Mouse (Mus musculus) A20 (cell line): ENCODE measurements around the gene Rad51b.

Source experiments
- DNase-seq: peaks from one replicate; pipeline ENCODE4 v3.0.0-alpha.2; 2011; ENCODE audit warnings: low read depth, low spot score

Gene Rad51b

DNA sequence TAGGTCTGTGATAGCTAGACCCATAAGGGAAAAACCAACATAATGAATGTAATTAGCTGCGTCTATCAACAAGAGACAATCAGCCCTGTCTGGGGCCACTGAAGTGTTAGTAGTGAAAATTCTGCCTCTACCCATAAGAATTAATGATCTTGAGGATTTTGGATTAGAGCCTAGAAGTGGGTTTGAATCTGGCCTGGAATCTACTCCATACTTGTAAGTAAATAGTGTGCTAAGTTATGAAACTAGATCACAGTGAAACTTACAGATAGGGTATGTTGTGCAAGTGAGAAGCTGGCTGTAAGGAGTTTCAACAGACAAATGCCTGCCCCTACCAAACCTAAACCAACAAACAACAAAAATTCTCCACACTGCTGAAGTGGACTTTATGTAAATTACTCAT lies 83.1 kb downstream of the Rad51b start:
- no peak for DNase-seq

GRCm38 (mm10) chr12:79381489-79381888 lies 84.4 kb downstream of the Rad51b start:
- DNase-seq, result no peak

DNA sequence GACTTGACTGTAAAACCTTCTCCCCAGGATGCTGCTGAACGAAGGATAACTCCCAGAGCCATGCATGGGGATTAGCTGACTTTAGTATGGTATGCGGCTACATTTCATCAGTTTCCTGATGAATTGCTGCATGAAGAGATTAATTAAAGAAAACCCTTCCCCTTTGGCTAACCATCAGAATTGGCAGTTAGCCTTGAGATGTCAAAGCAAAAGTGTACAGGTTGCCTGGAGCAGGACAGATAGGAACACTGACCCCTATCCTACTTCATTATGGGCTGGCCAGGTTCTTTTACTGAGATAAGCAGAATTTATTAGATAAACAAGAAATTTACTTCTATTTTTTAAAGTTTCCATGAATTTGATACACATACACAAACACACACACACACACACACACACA lies 85.3 kb downstream of the Rad51b start:
- no peak for DNase-seq

DNA sequence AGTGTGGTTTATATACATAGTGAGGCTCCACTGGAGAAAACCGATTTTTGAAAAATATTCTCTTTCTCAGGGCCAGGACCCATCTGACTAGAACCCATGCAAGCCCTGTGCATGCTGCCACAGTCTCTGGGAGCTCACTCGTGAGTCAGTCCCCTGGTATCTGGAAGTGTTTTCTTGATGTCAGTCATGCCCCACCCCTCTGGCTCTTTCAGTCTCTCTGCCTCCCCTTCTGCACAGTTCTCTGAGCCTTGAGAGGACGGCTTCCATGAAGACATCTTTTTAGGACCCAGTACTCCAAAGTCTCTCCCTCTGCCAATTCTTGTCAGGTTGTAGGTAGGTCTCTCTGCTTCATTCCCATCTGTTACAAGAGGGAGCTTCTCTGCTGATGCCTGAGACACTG lies 86.5 kb downstream of the Rad51b start:
- DNase-seq, result no peak

DNA sequence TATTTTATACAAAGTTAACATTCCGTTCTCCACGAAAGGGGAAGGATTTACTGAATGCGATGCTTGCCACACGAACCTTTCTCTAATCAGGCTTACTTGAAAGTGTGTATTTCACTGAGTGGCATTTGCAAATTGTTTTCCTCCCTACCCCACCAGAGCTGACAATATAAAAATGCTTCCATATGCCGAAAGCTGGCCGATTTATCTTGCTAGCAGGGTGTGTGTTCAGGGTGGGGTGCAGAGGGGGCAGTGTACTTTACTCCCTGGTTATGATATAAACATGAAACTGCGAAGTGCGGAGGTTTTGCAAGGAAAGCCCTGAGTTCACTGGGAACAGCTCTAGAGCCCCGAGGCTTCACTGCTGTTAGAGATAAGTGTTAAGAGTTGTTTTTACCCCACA lies 87.7 kb downstream of the Rad51b start:
- no peak for DNase-seq

GRCm38 (mm10) chr12:79385199-79385598 lies 88.1 kb downstream of the Rad51b start:
- DNase-seq, result no peak

- no peak for DNase-seq
These were observed 90.8 kb downstream of the Rad51b start for GRCm38 (mm10) chr12:79387886-79388285.

GRCm38 (mm10) chr12:79389251-79389650 lies 92.2 kb downstream of the Rad51b start:
- DNase-seq, result no peak

DNA sequence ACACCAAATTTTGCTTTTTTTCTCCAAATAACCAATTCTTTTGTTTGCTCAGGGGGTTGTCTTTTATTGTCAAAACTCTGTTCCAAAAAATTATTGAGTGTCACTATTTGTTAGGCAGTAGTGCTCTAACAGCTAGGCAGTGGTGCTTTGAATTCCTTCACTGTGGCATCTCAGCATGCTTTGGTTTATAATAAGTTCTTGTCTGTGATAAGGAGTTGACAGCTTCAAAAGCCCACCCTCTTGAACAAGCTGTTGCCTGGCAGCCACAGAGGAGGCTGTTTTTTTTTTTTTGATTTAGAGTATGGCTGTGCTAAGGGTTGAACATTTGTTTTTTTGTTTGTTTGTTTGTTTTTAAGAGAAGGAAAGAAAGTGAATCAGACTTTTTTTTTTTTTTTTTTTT lies 92.9 kb downstream of the Rad51b start:
- no peak for DNase-seq

GRCm38 (mm10) chr12:79393636-79394035 lies 96.6 kb downstream of the Rad51b start:
- DNase-seq, result peak; percentile 67

DNA sequence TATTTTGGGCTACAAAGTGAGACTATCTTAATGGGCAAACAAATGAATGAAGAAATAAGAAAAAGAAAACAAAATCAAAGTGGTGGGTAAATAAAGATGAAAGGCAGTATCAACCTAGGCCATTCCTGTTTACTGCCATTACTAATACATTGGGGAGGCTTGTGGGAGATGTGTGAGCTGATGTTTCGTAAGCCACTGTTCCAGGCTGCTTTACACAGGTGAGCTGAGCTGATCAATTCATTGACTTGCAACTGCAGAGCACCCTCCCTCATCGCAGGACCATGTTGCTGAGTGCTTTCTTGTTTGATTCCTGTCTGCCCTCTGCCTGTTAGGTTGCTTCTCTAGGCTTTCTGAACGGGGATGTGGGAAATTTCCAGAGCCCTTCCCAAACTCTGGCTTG lies 106.9 kb downstream of the Rad51b start:
- no peak for DNase-seq

GRCm38 (mm10) chr12:79404494-79404893 lies 107.4 kb downstream of the Rad51b start:
- no peak for DNase-seq

- no peak for DNase-seq
These were observed 111.6 kb downstream of the Rad51b start for GRCm38 (mm10) chr12:79408677-79409076.

GRCm38 (mm10) chr12:79409126-79409860 lies 112.2 kb downstream of the Rad51b start:
- DNase-seq, result no peak

- no peak for DNase-seq
These were observed 115.9 kb downstream of the Rad51b start for GRCm38 (mm10) chr12:79412894-79413507.

- no peak for DNase-seq
These were observed 120.3 kb downstream of the Rad51b start for GRCm38 (mm10) chr12:79417360-79417759.

GRCm38 (mm10) chr12:79420605-79421004 lies 123.5 kb downstream of the Rad51b start:
- DNase-seq, result no peak

GRCm38 (mm10) chr12:79429507-79430291 lies 132.6 kb downstream of the Rad51b start:
- no peak for DNase-seq

DNA sequence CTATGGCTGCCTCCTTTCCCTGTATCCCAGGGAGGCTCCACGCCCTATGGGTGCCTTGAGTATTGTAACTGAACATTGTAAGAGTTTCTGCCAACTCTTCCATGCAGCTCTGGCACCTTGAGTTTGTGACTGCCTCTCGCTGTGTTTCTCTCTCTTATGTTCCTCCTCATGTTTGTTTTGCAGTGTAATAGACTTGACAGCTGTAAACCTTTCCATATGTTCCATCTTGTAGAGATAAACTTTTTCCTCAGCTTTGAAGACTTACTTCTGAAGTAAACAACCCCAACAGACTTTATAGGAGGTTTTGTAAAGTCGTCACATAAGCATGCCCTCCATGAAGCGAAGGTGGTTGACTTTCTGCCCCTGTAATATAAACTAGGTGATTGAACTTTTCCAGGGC lies 134.1 kb downstream of the Rad51b start:
- DNase-seq, result no peak

- DNase-seq, result no peak
These were observed 136.8 kb downstream of the Rad51b start for GRCm38 (mm10) chr12:79433724-79434442.

- no peak for DNase-seq
These were observed 138.4 kb downstream of the Rad51b start for GRCm38 (mm10) chr12:79435474-79435873.

DNA sequence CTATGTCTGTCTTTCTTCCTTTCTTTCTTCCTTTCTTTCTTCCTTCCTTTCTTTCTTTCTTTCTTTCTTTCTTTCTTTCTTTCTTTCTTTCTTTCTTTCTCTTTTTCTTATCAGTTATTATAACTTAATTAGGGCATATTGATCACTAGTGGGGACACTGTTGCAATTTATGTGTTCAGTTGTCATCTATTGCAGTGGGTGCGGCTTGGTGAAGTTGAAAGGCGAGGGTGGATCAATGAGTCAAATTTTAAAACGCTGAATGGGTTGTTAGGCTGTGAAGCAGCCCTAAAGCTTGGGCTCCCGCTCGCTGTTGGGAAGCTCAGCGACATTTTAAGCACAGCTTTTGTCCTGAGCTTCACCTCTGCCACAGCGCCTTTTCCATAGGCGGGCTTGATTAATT lies 139.0 kb downstream of the Rad51b start:
- no peak for DNase-seq
